Mouse (Mus musculus) forebrain, embryonic 11.5 days (tissue): ENCODE measurements at regions not wholly inside any gene's neighbourhood (a gene's known extent, or its start where the extent isn't known, plus 50 kb on each side); places are given as distances from the start of the nearest gene placed in this dataset.

ENCODE experiments used
- ATAC-seq: fragments of 200-750 bp; cut with Nextera tagmentation; replicated peaks from 2 replicates; pipeline ENCODE4 v1.8.0; 2017; ENCODE audit warnings: moderate TSS enrichment; ENCODE audit not compliant: low FRiP score
- DNase-seq: peaks from one replicate; pipeline ENCODE4 v3.0.0-alpha.2; 2017; ENCODE audit warnings: low spot score
- H3K27ac ChIP-seq: fragments of 300-500 bp; sonication (generic); 2 replicates; pipeline ENCODE4 v1.5.1; 2014; ENCODE audit warnings: low read depth, low read length
- H3K27me3 ChIP-seq: fragments of 300-500 bp; sonication (generic); 2 replicates; pipeline ENCODE4 v1.6.1; 2014; ENCODE audit warnings: mild to moderate bottlenecking, low read length, mixed read lengths; ENCODE audit not compliant: control insufficient read depth, insufficient read depth
- H3K36me3 ChIP-seq: fragments of 300-500 bp; sonication (generic); 2 replicates; pipeline ENCODE4 v1.6.1; 2014; ENCODE audit warnings: mild to moderate bottlenecking, low read length, moderate library complexity, mixed read lengths; ENCODE audit not compliant: control insufficient read depth, insufficient read depth
- H3K4me1 ChIP-seq: fragments of 300-500 bp; sonication (generic); replicated peaks from 2 replicates; pipeline ENCODE4 v1.6.1; 2014; ENCODE audit warnings: low read length, mixed read lengths; ENCODE audit not compliant: control insufficient read depth, insufficient read depth
- H3K4me2 ChIP-seq: fragments of 300-500 bp; sonication (generic); 2 replicates; pipeline ENCODE4 v1.6.1; 2014; ENCODE audit warnings: low read depth, mild to moderate bottlenecking, low read length, moderate library complexity, mixed read lengths; ENCODE audit not compliant: severe bottlenecking
- H3K4me3 ChIP-seq: fragments of 300-500 bp; sonication (generic); 2 replicates; pipeline ENCODE4 v1.5.1; 2014; ENCODE audit warnings: low read depth, low read length
- H3K9ac ChIP-seq: fragments of 300-500 bp; sonication (generic); 2 replicates; pipeline ENCODE4 v1.6.1; 2014; ENCODE audit warnings: low read length
- H3K9me3 ChIP-seq: fragments of 300-500 bp; sonication (generic); 2 replicates; pipeline ENCODE4 v1.6.1; 2016; ENCODE audit warnings: low read length, mixed read lengths; ENCODE audit not compliant: control insufficient read depth
- WGBS: fragments of 180-500 bp; shearing (Covaris S2); extraction: QIAGEN DNeasy Blood & Tissue Kit; methylation state at CpG from one replicate; pipeline ENCODE4 v1.1.7; 2014; 5-methylcytosine and 5-hydroxymethylcytosine counted together

GRCm38 (mm10) chr17:31732176-31732880 lies 54.7 kb downstream of the Cryaa start:
- H3K36me3 ChIP-seq: no peaks in the 10 kb centered on the region
- H3K9ac ChIP-seq: no peak overlapping the region
- no peak overlapping the region for H3K27ac ChIP-seq
- H3K4me3 ChIP-seq: no peak overlapping the region
- 93% methylated on average over 32 of the region's 32 CpGs for WGBS
- H3K4me2 ChIP-seq: no peak overlapping the region
- no peaks in the 10 kb centered on the region for H3K4me1 ChIP-seq
- no peak for ATAC-seq
- no peaks in the 10 kb centered on the region for H3K9me3 ChIP-seq
- H3K27me3 ChIP-seq: no peaks in the 10 kb centered on the region
- DNase-seq: no peak

- Histone ChIP-seq H3K27ac (no peak overlapping the region), H3K27me3 (no peaks in the 10 kb centered on the region), H3K4me2 (no peak overlapping the region), H3K9me3 (no peaks in the 10 kb centered on the region), H3K9ac (no peak overlapping the region), H3K36me3 (no peaks in the 10 kb centered on the region), H3K4me1 (no peaks in the 10 kb centered on the region), H3K4me3 (no peak overlapping the region)
- 36% methylated on average over 7 of the region's 7 CpGs for WGBS
- ATAC-seq (no peak), DNase-seq (no peak)
Measured at GRCm38 (mm10) chr17:31734521-31734920, 56.9 kb downstream of the Cryaa start.

- no peak for ATAC-seq
- WGBS: 82% methylated on average over 6 of the region's 6 CpGs
- H3K27ac ChIP-seq: no peak overlapping the region
- H3K4me3 ChIP-seq: no peak overlapping the region
- H3K36me3 ChIP-seq: no peaks in the 10 kb centered on the region
- H3K27me3 ChIP-seq: no peaks in the 10 kb centered on the region
- DNase-seq: no peak
- no peaks in the 10 kb centered on the region for H3K4me1 ChIP-seq
- H3K4me2 ChIP-seq: no peak overlapping the region
- no peak overlapping the region for H3K9ac ChIP-seq
- no peaks in the 10 kb centered on the region for H3K9me3 ChIP-seq
Measured at GRCm38 (mm10) chr17:31736716-31737115, 59.1 kb downstream of the Cryaa start.

- ATAC-seq (no peak), DNase-seq (no peak)
- Histone ChIP-seq H3K9ac (no peak overlapping the region), H3K27me3 (no peaks in the 10 kb centered on the region), H3K36me3 (no peaks in the 10 kb centered on the region), H3K9me3 (no peaks in the 10 kb centered on the region), H3K4me1 (no peaks in the 10 kb centered on the region), H3K4me3 (no peak overlapping the region), H3K4me2 (no peak overlapping the region), H3K27ac (no peak overlapping the region)
- WGBS: 86% methylated on average over 3 of the region's 3 CpGs
Measured at GRCm38 (mm10) chr17:31738249-31738648, 60.6 kb downstream of the Cryaa start.

GRCm38 (mm10) chr17:31739586-31739985 lies 62.0 kb downstream of the Cryaa start:
- DNase-seq: no peak
- no peak overlapping the region for H3K27ac ChIP-seq
- WGBS: 79% methylated on average over 11 of the region's 11 CpGs
- no peak overlapping the region for H3K9ac ChIP-seq
- H3K36me3 ChIP-seq: no peaks in the 10 kb centered on the region
- no peak overlapping the region for H3K4me3 ChIP-seq
- no peaks in the 10 kb centered on the region for H3K9me3 ChIP-seq
- no peaks in the 10 kb centered on the region for H3K27me3 ChIP-seq
- no peaks in the 10 kb centered on the region for H3K4me1 ChIP-seq
- H3K4me2 ChIP-seq: no peak overlapping the region
- ATAC-seq: no peak

- 90% methylated on average over 11 of the region's 11 CpGs for WGBS
- no peaks in the 10 kb centered on the region for H3K9me3 ChIP-seq
Measured at GRCm38 (mm10) chr17:31740059-31740458, 62.5 kb downstream of the Cryaa start.

GRCm38 (mm10) chr17:31743656-31744055 lies 66.0 kb downstream of the Cryaa start:
- no peak overlapping the region for H3K9ac ChIP-seq
- H3K9me3 ChIP-seq: no peaks in the 10 kb centered on the region
- no peak overlapping the region for H3K27ac ChIP-seq
- H3K36me3 ChIP-seq: no peaks in the 10 kb centered on the region
- no peak for DNase-seq
- H3K4me2 ChIP-seq: no peak overlapping the region
- H3K27me3 ChIP-seq: no peaks in the 10 kb centered on the region
- WGBS: 91% methylated on average over 4 of the region's 4 CpGs
- no peak overlapping the region for H3K4me3 ChIP-seq
- ATAC-seq: no peak
- no peaks in the 10 kb centered on the region for H3K4me1 ChIP-seq

More at GRCm38 (mm10) chr17:31740059-31740458, 62.5 kb downstream of the Cryaa start:
- ATAC-seq: no peak
- Histone ChIP-seq H3K36me3 (no peaks in the 10 kb centered on the region), H3K4me3 (no peak overlapping the region), H3K4me1 (no peaks in the 10 kb centered on the region), H3K4me2 (no peak overlapping the region), H3K27me3 (no peaks in the 10 kb centered on the region), H3K27ac (no peak overlapping the region), H3K9ac (no peak overlapping the region)
- DNase-seq: no peak

GRCm38 (mm10) chr17:31746198-31747111 lies 68.8 kb downstream of the Cryaa start:
- Histone ChIP-seq H3K4me1 (no peaks in the 10 kb centered on the region), H3K9me3 (no peaks in the 10 kb centered on the region), H3K4me3 (no peak overlapping the region), H3K9ac (no peak overlapping the region), H3K36me3 (no peaks in the 10 kb centered on the region), H3K27me3 (no peaks in the 10 kb centered on the region), H3K4me2 (no peak overlapping the region), H3K27ac (no peak overlapping the region)
- ATAC-seq (no peak), DNase-seq (no peak)
- WGBS: 66% methylated on average over 20 of the region's 20 CpGs
